Mouse (Mus musculus) spleen, postnatal 10 days (tissue): ENCODE measurements around the gene Olfml2b.

Experiments used
- DNase-seq, 2 experiments: peaks; one replicate each; pipeline ENCODE4 v3.0.0; 2021 to 2022; ENCODE audit warnings: low spot score in 2 of 2

The Olfml2b gene

DNA sequence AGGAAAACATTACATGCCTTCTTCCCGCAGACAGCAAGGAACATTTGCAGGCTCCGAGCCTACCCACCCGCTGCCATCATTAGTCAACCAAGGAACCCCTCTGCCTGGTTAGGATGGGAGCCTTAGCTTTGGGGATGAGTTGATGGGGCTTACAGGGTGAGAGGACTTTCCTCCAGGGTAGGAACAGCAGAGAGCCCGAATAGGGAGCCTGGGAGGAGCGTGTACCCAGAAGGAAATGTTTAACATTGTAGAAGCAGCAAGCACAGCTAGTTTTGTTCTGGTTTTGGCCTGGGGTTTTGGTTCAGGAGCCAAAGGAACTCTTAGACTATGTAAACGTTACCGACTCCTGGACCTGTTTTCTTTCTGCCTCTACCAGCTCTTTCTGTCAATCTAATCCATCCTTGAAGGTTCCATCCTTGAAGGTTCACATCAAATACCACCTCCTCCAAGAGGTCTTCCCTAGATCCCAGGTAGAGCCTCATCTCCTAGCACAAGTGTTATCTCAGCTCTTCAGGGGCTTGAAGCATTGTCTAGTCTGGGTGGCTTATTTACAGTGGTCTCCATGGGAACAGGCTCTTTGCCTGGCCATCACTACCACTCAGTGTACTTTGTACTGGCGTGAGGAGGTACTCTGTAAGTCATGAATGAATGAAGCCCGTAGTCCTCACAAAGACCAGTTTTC lies 2.4 kb downstream of the Olfml2b start:
- DNase-seq: no peak

DNA sequence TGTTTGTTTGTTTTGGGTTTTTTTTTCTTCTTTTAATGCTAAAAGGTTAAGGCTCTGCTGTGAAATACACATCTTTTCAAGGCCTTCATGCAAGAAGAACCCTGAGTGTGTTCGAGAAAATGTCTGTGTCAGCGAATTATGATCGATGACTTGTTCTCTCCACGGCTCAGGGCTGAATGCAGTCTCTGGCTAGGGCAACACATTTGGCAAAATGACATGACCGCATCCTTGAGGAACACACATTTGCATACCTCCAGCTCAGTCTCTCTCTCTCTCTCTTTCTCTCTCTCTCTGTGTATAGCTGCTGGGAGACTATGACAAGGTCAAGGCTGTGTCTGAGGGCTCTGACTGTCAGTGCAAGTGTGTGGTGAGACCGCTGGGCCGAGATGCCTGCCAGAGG lies 3.0 kb downstream of the Olfml2b start:
- no peak for DNase-seq

DNA sequence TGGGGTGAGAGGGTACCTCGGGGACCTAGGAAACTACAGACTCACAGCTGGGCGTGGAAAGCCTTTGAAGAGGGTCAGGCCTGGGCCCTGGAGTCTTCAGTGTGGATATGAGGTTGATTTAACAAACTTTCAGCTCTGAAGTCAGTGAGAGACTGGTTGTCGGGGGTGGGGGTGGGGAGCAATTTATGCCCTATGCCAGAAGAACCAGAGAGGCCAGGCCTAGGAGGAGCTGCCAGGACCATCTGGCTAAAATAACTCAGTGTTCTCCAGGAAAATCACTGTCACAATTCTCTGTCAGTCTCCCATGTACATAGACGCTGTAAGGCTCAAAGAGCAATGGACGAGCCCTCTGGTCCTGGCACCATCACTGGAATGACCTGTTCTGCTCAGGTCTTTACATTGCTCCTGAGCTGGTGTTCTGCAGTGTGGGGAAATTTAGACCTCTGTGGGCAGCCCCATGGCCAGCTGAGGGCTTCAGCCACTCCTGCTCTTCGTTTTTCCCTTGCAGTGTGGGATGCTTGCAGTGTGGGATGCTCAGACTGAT lies 3.7 kb downstream of the Olfml2b start:
- no peak for DNase-seq

DNA sequence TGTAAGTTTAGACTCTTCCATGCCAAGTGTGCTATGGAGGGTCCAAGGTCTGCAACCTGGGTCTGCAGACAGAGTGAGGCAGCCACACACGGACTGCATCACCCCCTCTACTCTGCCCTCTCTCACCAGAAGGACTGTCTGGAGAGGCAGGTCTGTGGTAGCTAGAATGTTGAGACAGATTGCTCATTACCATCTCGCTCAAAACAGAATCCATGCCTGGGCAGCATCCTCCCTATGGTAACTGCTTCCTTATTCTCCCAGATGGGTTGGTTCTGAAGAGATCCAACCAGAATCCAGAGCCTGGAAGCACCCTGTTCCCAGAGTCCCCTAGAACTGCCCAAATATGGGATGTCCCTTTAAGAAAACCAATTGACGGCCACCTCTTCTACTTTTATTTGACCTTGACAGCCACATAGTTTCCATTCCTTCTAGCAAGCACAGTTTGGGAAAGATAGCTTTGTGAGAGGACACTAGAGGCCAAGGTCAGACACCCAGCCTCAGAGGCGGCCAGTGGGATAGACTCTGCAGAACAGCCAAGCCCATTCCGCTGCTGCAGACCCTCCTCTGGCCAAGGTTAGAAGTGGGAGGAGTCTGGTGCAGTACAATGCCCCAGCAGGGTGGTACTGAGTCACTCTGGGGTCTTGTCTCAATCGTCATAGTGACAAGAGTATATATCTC lies 6.9 kb downstream of the Olfml2b start:
- no peak for DNase-seq

DNA sequence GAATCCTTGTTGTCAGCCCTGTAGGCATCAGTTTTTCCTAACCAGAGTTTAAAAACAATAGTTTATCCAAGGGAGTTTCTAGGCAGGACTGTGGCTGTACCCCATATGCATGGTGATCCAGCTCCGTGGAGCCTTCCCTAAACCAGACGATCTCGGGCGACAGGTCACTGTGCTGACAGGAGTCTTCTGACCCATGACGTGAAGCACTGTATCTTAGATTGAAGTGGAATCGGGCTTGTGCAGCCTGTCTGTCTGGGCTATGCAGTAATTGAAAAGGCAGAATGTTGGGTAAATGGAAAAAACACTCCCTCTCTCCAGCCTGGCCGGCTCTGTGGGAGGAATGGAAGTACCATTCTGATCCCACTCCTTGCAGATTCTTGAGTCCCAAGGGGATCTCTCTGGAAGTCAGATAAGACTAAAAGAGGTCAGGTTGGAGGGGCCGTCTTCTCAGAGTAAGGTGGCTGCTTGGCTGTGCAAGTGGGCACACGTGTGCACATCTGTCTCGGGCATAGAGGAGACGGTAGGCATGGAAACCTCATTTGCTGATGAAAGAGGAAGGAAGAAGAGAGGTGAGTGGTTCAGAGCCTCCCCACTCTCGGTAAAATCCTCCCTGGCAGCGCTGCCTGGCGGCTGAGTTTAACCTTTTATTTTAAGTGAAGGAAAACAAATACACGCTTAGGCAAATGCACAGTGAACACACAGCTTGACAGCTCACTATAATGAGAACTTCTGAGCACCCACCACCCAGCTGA lies 7.8 kb downstream of the Olfml2b start:
- DNase-seq: no peak

DNA sequence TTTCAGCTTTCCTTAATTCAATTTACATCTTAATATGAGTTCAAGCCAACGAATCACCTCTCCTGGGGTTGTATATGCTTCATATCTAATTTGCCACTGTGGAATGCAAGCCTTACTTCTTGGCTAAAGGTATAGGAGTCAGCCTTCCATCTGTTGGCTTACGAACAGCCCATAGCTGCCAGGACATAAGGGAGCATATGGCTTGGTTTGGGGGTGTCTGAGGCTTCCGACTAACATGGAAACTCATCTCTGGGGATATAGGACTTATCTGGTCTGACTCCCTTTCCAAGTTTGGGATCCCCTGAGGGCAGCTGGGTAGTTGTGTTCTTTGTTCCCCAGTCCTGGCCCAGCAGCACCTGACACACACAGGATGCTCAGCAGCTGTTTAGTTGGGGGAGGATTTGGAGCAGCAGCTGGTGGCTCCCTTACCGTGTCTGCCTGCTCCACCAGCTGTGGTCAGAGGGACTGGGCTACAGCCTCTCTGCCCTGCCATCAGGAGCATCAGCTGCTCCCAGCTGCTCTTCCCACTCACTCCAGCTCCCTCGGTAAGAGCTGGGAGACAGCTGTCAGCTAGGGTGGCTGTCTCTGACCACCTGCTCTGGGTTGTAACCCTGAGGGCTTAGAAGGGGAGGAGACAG lies 11.1 kb downstream of the Olfml2b start:
- DNase-seq: no peak

DNA sequence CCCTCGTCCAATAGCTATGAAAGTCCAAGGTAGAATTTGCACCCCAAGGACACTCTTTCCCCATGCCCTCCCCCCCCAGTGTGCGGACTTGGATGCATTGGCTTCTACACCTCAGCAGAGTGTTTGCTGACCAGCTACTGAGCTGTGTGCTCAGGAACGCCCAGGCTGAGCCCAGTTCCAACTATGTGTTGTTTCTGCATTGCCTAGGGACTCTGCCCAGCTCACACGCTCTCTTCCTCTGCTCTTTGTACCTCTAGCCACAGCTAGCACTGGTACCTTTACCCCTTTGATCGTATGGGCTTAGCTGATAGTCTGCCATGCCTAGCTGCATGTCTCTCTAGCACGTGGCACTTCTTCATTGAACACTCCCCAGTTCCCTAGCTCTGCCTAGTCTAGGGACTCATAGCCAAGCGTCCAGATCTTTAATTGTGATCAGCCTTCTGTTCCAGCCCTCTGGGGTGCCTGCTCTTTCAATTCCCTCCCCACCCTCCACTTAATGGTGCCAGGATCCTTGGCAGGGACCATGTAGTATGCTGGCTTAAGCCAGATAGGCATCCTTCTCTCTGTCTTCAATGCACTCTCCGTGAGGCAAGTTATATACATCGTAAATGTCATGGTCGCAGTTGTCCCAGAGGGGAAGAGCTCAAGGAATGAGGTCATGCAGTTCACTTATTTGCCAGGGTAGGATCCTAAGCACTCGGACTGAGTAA lies 12.3 kb downstream of the Olfml2b start:
- DNase-seq: no peak

DNA sequence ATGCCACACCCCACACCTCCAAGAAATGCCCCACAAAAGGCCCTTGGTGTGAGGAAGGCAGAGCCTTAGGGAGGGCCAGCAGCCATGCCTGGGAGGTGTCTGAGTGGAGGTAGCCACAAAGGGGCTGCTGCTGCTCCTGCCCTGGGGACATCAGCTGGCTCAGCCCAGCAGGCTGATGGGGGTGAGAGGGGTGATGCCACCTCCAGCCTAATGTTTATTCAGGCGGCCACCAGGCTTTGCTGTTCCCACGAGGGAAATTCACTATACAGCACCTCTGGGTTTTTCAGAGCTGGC lies 12.8 kb downstream of the Olfml2b start:
- no peak for DNase-seq

DNA sequence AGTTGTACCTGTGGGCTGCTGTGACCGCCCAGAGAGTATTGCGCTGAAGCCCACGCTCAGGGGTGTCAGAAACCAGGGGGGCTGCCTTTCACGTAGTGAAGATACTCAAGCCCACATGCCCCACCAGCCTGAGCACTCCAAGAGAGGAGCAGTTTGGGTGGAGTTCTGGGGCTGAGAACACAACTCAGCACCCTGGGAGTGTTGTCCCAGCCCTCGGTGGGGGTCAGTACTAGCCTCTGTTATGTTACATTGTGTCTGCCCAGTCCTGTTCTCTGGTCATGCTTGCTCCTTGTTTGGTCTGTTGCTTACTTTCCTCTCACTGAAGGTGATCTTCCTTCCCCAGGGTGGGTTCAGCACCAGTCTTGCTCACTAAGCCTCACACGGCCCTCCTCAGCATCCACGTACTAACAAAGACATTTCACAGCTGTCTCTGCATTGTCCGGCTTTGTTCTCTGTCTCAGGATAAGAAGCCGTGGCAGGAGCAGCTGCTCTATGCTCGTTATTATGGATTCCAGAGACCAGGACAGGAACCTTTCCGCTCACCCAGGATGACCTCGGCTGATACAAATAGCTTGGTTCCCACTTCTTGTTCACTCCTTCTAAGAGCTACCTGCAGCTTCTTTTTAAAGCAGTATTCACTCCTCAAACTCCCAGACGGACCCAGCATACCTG lies 13.4 kb downstream of the Olfml2b start:
- DNase-seq: no peak

DNA sequence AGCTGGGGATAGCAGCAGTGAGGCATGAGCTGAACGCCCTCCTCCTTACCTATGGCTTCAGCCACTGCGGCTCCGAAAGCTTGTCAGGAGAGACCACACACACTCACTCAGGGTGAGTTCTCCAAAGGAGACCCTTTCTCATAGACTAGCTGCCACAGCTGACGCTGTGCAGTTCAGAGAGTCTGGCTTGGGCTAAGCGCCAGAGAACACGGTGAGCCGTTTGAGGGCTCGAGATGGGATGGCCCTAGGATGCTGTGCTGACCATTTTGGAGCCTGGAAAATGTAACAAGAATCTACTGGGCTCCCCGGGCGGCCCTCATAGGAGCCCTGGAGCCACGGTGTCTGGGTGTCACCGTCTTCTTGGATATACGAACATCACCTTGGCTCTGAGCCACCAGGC lies 14.9 kb downstream of the Olfml2b start:
- DNase-seq: no peak

DNA sequence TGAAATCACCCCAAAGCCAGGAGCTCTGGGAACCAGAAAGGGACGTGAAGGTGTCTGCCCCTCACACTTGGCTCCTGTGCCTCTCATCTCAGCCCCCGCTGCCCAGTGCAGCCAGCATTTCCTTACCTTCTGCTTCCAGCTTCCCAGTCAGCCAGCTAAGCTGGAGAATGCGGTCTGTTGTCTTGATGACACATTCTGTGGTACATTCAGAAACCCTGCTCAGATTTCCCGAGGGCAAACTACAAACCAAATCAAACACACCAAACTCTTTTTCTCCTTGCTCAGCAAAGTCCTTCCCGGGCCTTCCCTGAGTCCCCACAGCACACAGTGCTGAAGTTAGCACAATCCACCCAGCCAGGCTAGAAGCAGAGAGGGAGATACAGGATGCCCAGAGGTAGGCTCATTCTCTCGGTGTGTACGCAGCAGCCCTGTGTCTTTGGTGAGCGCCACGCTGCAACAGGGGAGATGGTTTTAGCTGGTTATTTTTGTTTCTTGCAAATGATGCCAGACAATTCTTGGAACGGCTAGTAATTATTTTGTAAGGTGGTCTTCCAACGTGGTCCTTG lies 20.4 kb downstream of the Olfml2b start:
- DNase-seq: no peak

DNA sequence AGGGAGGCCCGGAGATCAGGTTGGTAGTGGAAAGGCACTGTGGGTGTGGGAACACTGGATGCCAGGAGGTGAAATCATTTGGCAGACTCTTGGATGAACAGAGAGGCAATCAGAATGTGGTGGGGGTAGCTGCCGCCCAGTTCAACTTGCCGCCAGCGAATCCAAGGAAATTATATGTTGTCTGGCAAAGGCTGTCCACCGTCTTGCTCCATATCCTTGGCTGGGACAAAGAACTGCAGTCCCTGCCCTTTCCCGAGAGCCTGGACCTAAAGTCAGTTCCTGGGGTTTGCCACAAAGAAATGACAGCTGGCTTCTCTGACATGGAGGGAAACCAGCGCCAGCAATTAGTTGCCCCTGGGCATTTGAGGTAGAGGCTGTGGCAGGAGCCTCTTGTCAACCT lies 20.9 kb downstream of the Olfml2b start:
- DNase-seq: no peak

DNA sequence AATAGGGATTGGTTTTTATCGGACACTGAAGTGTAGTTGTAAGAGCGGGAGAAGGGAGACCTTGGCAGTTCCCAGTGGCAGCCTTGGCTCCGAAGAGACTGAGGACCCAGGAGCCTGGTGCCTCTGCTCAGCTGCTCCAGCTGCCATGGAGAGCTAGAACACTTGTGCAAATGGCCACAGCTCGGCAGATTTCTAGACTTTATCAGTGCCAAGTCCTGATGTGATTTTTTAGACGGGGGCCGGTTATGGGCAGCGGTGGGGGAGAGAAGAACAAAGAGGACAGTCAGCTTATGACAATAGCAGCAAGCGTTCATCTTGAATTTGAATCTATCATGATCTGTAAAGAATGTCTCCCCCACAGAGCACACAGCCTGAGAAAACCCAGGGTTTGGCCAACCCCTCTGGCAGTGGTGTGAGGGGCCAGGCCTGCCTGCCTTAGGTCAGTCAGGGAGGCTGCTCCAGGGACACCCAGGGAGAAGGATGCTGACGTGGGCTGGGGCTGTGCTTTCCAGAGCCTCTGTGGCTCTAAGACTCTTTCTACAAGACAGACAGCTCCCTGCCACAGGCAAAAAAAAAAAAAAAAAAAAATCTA lies 29.9 kb downstream of the Olfml2b start:
- DNase-seq: no peak

DNA sequence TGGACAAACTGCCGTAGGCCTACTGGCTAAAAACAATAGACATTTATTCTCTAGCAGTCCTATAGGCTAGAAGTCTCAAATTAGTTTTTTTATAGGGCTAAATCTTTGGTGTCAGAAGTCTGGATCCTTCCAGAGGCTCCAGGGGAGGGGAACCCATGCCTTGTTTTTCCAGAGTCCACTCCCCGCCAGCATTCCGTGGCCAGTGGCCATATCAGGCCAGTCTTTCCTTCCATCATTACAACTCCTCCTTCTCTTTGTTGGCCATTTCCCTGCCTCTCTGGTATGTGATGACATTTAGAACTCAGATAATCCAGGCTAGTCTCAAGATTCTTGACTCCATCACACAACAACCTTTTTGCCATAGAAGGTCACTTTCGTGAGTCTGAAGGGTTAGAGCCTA lies 33.3 kb downstream of the Olfml2b start:
- no peak for DNase-seq

DNA sequence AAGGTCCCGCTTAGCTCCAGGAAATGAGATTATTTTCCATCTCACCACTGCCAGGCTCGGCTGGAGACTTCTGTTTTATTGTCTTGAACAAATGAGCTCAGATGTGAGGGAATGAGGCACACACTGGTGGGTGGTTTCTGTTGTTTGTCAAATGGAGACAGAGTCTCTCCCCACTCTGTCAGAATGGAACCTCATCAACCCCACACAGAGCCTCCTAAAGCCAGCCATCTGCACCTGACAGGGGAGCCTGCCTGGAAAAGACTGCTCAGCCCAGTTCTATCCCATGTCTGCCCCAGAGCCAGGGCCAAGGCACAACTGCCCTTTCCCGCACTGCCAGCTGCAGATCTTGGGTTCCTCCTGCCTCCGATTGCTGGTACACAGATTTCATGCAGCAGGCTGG lies 34.5 kb downstream of the Olfml2b start:
- DNase-seq: no peak

DNA sequence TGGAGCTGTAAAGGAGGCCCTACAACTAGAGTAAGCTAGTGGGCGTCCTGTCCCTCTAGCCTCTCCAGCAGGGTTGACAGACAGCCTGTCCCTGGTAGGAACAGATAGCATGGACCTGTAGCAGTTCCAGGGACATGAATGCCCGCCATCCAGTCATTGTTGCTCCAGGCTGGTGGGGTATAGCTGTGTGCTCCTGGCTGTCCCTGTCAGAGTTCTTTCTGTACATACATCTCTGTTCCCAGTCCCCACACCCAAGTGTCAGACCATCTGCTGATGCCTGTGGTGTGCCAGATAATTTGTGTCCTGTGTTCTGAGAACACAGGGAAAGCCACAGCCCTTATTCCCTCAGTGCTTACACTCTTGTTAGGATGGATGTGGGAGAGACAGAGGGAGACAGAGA lies 35.3 kb downstream of the Olfml2b start:
- no peak for DNase-seq

DNA sequence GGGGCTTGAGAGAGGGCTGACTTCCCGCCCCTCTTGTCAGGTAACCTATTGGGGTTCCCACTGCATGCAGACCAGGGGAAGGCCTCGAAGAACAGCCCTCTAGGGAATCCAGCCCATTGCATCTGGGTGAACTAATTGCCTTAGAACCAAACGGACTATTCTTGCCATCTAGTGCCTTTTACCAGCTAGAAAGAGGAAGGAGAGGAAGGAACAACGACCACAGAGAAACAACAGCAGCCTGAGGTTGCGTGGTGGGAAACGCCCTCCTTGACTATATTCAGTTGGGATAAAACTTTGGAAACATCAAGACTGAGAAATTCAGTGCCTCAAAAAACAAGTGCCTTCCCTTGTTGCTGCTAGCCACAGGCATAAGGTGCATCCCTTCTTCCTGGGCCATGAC lies 39.5 kb downstream of the Olfml2b start:
- no peak for DNase-seq

DNA sequence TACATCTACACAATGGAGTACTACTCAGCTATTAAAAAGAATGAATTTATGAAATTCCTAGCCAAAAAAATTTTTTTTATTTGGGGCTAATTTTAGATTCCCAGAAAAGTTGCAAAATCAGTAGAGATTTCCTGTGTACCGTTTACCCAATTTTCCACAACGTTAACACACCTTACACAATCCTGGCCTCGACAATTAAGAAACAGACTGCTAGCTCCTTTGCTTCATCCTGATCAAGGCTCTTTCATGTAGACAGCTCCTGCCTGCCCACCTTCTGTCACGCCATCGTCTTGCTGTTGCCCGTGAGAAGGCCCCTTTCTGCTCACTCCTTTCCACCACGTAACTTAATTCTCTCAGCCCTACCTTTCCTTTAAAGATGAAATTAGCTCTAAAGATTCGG lies 45.4 kb downstream of the Olfml2b start:
- no peak for DNase-seq

DNA sequence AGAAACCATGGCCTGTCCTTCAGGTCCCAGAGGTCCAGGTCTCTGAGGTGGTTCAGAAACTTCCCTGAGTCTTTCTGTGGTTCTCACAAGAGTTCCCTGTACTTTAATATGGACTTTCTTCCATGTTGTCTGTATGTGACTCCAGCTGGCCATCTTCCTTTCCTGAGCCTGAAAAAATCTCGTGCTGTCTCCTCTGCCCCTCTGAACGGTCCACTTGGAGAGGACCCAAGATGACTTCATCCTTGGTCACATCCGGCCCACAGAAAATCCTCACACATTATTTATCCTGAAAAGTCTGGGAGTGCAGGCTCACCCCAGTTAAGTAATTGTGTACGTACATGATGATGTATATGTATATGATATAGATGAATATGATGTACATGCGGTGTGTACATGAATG lies 47.0 kb downstream of the Olfml2b start:
- DNase-seq: no peak

DNA sequence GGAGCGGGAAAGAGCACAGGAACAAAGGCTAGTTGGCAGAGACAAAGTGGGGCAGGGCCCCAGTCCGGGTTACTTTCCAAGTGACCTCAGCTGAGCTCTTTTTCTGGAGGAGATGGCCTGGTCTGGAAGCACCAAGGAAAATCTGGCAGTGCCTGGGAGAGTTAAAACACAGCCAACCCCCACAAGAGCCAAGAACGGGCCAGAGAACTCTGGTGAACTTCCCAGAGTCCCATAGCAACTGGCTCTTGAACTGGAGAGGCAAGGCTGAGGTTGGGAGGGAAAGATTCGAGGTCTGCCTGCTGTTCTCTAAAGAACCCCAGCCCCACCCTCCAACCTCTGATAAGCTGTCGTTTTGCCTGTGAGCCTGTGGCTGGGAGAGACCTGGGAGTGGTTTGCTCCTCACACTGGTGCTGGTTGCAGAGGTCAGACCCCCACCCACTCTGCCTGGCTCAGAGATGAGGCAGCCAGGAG lies 50.5 kb downstream of the Olfml2b start:
- DNase-seq: no peak
